Mouse (Mus musculus): ENCODE measurements around the gene Pdgfb.

Gene Pdgfb

DNA sequence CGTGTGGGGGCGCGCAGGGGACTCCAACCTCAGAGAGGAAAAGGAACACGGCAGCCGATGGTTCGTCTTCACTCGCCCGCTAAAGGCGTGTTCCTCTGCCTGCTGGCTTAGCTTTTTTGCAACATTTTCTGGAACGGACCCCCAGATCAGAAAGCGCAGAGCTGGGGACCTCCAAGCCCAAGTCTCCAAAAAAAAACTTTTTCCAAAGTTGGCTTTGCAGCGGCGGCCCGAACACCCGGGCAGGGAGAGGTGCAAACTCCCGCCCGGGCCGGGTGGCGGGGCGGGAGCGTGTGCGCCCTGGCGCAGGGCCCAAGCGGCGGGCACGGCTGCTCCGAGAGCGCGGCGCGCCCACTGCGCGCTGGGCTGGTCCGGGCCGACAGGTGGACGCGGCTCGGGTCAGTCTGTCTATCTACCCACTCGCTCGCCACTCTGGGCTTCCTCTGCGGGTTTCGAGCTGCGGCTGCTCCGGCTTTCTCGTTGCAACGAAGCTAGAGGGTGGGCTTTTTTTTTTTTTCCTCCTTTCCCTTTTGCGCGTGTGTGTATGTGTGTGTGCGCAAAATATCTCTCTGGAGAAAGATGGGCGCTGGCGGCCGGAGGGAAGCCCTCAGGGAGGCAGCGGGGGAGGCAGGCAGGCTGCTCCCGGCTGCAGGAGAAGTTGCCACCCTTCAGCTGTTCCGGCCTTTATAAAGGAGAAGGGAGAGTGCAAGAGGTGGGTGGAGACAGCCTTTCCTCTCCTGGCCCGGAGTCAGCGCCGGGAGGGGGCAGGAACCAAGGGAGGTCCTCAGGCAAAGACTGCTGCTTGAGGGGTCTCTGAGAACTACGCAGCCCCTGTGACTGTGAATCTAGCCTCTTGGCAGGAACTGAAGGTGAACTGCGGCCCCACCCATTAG, at the start of gene Pdgfb:
Gene Pdgfb, minus strand, starts transcription at position 657 of the 890 bp plus-strand sequence.
- peak; percentile 69 for DNase-seq

DNA sequence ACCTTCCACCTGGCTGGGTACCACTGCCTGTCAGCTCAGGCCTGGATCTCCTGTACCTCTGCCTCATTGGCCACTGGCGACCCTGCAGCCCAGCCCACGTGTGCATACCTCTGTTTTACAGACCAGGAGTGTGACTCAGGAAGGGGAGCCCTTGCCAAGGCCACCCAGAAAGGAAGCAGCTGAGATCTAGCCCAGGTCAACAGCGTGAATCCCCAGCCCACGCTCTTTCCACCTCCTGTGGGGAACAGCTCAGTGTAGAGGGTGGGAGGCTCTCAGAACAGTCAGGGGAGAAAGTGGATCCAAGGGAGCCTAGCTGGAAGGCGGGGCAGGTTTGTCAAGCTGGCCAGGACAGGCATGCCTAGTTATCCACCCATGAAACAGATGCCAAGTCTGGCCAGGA, 48.0 kb upstream of the Pdgfb start:
- DNase-seq: no peak

DNA sequence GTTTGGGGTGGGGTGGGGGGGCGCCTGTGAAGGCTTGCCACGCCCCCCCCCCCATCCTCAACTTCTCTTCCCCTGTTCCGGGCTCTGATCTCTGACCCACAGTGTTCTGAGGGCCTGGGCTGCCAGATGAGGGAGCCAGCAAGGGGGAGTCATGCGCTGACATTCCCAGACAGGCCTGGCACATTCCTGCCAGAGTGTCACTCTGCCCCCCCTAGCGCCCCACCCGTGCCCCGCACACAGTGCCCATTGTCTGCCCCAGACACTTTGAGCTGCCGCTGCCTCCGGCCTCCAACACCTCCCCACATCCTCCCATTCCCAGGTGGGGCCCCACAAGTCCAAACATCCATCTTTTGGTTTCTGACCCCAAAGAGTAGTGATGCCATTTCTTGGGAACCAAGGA, 47.6 kb upstream of the Pdgfb start:
- DNase-seq: no peak

DNA sequence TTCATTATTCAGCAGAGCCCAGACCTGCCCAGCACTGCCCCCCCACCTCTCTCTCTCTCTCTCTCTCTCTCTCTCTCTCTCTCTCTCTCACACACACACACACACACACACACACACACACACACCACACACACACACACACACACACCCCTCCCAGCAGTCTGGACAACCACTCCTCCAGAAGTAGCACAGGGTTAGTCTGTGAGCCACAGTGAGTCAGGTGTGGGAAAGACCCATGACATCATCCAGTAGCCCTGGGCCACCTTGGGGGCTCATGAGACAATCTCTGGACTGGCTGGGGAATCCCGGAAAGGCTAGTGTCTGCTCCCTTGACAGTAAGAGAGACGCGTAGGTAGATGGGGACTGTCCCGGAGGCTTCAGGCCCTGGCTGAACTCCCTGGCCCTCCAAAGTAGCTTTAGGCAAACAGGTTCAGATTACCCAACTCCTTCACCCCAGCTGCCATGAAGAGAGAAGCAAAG, 46.3 kb upstream of the Pdgfb start:
- no peak for DNase-seq

DNA sequence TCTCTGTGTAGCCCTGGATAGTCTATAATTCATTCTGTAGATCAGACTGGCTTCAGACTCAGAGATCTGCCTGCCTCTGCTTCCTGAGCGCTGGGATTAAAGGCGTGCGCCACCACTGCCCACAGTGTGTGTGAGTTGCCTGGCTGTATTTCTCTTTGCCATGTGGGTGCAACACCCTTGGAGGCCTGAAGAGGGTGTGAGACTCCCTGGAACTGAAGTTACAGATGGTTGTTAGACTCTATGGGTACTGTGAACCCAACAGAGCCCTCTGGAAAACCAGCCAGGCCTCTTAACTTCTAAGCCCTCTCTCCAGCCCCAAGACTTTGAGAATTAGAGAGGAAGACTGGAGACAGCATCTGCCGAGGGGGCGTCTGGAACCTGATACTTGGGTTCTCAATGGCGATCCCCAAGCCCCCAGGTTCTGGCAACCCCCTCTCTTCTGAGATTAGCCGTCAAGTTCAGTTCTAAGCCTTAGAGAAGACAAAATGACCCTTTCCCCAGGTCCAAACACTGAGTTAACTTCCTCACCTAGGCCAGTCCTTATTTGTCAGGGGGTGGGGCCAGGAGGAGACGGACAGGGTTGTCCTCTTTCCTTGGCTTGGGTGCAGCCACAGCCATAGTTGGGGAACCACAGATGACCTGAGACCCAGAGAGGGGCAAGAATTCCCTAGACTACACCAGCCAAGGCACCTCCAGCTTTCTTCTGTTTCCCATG, 45.7 kb upstream of the Pdgfb start:
- no peak for DNase-seq

DNA sequence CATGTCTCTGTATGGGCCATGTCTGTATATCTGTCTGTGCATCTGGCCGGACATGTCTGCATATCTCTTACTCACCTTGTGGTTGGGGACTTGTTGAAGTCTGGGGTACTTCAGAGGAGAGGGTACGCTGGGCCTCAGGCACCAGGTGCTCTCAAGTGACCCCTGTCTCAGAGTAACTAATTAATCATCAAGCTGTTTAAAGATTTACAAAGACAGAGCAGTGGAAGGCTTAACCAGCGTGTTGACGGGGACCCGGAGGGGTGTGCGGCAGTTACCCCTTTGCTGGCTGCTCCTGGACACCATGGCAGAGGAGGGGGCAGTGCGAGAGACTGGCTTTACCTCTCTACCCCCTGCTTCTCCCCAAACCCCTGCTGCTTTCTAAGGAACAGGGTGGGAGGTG, 44.8 kb upstream of the Pdgfb start:
- DNase-seq: no peak

DNA sequence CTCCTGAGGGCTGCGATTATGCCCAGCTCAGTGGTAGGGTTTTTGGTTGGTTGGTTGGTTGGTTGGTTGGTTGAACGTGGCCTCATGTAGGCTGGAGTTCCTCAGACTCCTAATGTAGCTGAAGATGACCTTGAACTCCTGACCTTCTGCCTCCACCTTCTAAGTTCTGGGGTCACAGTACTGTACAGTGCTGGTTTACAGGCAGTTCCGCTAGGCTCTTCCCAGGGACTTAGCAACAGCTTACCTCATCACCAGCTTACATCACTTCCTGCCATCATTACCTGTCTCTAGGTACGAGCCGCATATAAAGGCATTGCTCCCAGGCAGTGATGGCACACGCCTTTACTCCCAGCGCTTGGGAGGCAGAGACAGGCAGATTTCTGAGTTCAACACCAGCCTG, 43.4 kb upstream of the Pdgfb start:
- no peak for DNase-seq

DNA sequence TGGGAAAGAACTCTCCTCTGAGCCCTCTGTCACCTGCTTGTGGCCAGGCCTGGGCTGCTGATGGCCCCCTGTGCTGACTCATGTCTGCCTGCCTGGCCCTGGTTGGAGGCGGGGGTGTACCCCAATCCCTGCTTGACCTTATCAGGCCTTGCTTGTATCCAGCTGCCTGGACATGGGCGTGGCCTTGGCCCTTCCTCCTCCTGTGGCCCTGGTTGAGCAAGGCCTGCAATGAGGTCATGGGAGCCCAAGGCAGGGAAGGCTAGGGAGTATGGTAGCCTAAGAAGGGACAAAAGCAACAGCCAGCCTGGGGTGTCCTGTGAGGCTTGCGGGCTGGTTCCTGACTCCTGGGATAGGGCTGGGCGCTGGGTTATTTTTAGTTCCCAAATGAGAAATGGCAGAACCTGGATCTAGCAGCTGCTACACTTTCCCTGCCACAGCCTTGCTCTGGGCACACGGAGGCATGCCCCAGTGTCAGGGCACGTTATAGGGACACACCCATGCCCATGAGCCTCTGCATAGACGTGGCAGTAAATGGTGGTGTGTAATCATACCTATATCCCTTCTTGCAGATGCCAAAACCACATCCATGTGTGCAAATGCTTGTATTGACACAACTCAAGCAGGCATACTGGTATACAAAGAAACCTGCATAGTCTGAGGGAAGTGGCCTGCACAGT, 39.4 kb upstream of the Pdgfb start:
- DNase-seq: no peak

DNA sequence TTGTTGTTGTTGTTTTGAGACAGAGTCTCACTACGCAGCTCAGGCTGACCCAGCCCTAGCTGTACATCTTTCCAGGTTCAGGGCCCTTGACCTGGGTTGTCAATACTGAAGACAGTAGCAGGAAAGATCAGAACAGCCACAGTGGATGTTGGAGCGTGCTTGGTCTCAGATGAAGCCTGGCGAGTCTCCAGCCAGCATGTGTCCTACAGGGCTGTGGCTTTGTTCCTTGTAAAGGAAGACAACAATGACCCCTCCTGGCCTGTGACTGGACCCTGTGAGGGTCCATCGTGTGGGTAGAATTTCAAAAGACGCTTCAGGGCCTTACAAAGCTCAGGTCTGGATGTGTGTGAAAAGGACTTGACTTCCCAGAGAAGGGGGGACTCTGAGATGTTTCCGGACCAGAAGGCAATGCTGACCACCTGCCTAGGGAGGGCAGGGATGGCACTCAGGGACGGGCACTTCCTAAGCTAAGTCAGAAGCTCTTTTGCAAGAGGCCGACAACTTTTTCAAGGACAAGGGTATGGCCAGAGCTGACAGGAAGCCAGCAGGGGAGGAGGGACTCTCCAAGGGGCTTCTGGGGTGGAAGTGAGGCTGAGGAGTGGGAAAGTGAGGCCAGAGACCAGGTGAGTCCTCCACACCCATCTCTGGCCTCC, 38.7 kb upstream of the Pdgfb start:
- no peak for DNase-seq

DNA sequence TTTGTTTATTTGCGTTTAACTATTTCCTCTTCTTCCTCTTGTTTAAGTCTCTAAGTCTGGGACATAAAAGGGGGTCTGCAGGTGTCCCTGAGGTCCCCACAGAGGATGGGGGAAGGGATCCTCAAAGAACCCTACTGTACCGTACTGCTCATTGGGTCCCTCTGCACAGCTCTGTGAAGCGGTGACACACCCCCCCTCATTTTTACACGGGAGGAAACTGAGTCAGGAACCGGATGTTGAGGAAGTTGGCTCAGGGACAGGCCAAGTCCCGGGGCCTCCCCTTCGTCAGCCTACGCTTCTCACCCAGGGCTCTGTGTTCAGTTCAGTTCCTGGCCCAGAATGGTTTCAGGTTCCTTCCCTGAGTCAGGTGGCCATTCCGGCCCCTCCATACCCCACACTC, 37.0 kb upstream of the Pdgfb start:
- no peak for DNase-seq

DNA sequence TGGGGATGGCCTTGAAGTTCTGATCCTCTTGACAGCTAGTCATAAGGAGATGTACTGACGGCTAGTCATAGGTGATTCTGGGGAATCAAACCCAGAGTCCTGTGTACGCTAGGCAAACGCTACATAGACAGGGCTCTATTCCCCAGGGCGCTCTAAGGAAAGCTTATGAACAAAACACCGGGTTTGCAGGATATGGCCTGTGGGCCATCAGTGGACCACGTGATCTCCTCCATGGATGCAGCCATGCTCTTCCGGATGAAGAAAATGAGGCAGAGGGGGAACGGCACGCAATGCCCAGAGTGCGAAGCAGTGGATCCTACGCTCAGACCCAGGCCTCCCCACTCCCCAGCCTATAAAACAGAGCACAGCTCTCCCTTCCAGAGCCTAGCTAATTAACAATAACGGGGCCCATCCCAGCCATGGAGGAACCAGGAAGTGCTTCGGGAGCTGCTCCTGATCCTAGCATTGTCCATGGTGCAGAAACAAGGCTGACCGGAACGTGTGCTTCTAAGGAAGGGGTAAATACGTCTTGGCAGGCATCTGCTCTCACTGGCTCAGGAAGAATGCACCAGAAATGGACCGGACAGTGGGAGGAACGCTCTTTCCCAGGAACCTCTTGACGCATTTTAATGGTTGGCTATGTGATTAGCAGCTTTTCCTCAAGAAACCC, 36.5 kb upstream of the Pdgfb start:
- no peak for DNase-seq

DNA sequence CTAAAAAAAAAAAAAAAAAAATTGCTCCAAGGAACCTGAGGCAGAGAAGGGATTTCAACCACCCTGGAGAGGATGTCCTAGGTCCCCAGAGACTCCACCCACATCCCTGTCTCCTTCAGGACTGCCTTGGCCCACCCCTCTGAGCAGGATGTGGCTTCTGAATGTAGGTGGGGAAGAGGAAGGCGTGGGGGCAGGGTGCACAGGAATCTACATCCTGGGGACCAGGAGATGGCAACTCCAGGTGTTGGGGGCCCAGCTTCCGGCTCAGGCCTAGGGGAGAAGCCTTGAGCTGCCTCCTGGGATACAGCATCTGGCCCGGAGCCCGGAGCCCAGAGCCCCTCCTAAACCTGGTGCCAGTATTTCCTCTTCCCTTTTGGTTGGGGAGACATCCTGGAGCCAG, 35.3 kb upstream of the Pdgfb start:
- DNase-seq: no peak

DNA sequence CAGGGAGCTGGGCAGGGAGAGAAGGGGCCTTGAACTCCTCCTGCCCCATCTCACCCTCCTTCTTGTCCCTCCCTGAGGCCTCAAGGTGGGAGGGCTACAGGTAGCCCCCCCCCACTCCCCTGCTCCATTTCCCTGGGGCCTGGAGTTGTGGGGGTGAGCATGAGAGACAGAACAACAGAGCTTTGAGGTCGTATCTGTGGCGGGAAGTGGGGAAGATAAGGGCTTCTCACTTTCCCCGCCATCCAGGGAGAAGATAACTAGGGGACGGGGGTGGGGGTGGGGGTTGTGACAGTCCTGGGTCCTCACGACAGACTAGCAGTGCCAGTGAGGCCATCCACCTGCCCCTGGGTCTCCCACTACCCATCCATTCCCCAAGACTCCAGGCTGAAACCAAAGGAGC, 33.2 kb upstream of the Pdgfb start:
- no peak for DNase-seq

DNA sequence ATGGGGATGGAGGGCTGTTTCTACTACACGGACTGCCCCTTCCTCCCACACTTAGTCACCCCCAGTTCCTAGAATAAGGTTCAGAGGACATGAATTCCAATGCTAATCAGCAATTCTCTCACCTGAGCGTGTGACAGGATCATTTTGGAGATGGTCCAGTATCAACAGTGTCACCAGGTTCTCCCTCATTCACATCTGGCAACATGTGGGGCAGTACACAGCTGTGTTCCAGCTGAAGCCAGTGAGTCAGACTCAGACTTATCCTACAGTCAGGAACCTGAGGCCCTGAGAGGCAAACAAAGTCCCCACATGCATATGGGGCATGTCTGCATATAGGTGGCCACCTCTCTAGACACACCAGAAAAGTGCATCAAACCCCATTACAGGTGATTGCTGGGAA, 32.5 kb upstream of the Pdgfb start:
- DNase-seq: no peak

DNA sequence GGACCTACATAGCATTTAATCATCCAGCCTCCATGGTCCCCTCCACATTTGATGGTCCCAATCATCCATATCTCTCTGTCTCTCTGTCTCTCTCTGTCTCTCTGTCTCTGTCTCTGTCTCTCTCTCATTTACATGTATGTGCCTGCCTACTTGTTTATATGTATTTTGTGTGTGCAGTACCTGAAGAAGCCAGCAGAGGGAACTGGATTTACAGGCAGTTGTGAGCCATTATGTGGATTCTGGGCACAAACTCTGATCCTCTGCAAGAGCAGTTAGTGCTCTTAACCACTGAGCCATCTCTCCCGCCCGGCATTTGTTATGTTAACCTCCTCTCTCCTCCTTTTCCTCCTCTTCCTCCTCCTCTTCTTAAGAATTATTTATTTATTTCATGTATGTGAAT, 31.0 kb upstream of the Pdgfb start:
- no peak for DNase-seq

DNA sequence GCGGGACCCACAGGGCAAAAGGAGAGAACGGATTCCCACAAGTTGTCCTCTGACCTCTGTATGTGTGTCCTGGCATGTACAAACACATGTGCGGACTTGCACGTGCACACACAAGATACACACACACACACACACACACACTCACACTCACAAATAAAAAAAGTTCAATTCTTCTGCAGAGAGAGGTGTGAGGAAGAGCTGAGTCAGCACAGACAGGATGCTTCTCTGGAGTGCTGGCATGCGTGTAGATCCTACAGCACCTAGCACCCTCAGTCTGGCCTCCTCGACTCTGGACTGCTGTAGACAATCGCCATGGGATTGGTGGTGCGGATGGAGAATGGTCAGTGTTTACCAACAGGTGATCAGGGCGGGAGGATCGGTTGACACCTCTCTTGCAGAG, 29.5 kb upstream of the Pdgfb start:
- DNase-seq: no peak

DNA sequence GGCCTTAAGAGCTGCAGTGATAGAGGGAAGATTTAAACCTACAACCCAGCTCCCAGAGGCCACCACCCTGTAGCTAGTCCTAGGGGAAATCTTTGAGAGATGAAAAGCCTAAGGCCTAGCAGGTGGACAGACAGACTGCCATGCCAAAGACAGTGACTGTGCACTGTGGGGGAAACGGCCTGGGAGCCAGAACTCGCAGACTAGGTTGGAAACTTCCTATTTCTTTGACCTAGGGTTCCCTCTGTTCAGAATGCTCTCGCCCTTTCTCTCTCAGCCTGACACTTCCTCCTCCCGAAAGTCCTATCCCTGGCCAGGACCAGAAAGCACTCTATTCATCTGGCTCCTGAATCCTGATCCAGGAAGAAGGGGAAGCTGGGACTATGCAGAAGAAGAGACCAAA, 27.4 kb upstream of the Pdgfb start:
- DNase-seq: no peak

DNA sequence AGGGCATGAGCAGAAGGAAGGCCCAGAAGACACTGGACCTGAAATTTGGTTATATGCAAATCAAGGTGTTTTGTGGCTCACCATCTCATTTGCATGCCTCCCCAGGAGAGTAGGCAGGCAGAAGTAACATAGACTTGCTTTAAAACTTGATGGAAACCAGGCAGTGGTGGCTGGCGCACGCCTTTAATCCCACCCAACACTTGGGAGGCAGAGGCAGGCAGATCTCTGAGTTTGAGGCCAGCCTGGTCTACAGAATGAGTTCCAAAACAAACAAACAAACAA, 23.3 kb upstream of the Pdgfb start:
- DNase-seq: no peak

DNA sequence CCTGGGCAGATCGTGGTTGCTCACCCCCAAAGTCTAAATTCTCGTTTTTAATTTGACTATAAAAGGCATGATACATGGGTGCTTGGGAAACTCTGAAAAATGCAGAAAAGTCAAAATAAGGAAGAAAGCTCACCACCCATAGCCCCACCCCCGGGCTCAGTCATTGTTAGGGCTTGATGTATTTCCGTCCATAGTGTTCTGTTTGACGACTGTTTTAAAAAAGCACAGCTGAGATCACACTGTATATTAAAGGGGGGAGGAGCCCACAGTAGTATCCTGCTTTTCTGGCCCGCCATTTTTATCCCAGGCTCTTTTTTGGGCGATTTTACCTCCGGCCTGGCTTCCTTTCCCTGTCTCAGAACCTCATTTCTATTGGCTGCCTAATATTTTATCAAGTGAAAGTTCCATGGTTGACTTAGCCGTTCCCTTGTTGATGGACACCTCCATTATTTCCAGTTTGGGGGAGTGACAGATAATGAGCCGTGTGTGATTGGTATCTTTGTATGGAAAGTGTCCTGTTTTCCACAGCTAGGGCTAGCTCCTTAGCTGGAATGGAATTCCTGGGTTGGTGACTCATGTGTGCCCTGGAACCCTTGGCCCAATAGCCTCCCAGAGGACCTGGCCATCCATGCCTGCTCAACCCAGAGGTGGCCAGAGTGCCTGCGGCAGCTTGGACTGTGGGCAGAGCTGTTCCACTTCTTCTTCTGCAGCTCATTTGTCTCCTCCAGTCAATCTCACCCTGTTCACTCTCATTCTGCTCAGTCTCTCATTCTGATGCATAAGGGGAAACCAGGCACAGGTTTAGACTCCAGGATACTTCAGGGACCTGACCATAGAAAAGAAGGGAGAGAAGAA, 22.7 kb upstream of the Pdgfb start:
- no peak for DNase-seq

DNA sequence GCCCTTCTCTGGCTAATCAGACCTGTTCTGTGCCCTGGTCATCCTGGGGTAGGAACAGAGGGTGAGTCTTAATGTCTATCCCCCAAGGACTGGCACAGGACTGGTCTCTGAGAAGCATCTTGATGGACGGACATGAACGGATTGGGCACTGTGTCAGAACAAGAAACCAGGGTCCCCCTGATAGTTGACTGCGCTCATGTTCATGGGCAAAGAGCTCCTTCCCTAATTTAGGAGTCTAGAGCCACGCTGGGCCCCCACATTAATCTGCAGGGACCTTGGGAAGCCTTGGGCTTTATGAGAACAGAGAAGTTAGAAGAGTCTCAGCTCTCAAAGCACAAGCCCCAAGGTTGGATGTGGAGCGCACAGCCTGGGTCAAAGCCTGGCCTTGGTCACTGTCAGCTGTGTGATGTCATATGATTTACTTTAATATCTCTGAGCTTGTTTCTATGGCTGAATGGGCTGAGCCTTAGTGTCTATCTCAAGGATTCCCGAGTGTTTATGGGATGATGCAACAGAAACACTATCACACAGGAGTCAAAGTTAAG, 20.6 kb upstream of the Pdgfb start:
- DNase-seq: no peak

DNA sequence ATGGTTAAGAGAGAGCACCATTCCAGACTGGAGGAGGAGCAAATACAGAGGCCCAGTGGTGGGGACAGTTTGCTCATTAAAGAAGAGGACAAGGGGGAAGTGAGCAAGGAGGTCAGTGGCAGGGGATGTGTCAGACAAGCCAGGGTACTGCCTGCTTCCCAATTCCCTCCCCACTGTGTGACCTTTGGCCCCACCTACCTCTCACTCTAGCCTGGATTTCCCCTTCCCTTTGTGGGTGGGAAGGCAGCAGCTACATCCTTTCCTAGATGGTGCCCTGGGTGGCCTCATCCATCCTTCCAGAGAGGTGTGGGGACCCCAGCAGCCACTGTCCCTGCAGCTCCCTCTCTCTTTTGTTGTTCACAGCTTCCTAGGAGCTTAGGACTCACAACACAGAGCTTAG, 20.1 kb upstream of the Pdgfb start:
- DNase-seq: no peak

DNA sequence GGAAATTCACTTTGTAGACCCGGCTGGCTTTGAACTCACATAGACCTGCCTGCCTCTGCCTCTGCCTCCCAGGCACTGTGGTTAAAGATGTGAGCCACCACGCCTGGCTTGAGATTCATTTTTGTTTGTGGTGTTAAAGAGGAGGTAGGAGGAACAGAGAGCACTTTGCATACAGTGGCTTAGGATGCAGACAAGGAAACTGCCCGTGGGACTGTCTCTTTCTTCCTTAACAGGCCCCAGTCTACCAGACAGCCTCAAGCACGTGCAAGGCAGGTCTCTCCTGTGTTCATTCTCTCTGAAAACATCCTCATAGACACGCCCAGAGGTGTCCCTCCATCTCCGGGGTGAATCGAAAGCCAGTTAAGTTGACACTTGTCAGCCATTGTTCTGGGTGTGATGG, 19.6 kb upstream of the Pdgfb start:
- no peak for DNase-seq
